Mouse (Mus musculus) CH12.LX (cell line): ENCODE measurements around the gene Gm21981.

Experiments
- CHD2 ChIP-seq: IDR thresholded peaks from 2 replicates; pipeline ENCODE4 v1.6.1; 2011; ENCODE audit warnings: low read length, improper control_type of control experiment
- CTCF ChIP-seq, 2 experiments: IDR thresholded peaks in 1 of 2; conservative IDR thresholded peaks in 1 of 2; 2 replicates each; pipeline ENCODE4 v1.5.1; 2011 to 2012; ENCODE audit warnings: low read depth in 2 of 2, low read length in 2 of 2, improper control_type of control experiment in 1 of 2, inconsistent platforms in 1 of 2, mild to moderate bottlenecking in 1 of 2, moderate library complexity in 1 of 2
- EP300 ChIP-seq: IDR thresholded peaks from 2 replicates; pipeline ENCODE4 v1.6.1; 2011; ENCODE audit warnings: low read length, improper control_type of control experiment
- JUND ChIP-seq: conservative IDR thresholded peaks from 2 replicates; pipeline ENCODE4 v1.6.1; 2011; ENCODE audit warnings: low read depth, low read length, improper control_type of control experiment
- NELFE ChIP-seq: IDR thresholded peaks from 2 replicates; pipeline ENCODE4 v1.6.1; 2011; ENCODE audit warnings: low read depth, low read length, improper control_type of control experiment
- POLR2A ChIP-seq: IDR thresholded peaks from 2 replicates; pipeline ENCODE4 v1.6.1; 2011; ENCODE audit warnings: low read depth, mild to moderate bottlenecking, improper control_type of control experiment, low read length
- RAD21 ChIP-seq: IDR thresholded peaks from 2 replicates; pipeline ENCODE4 v1.6.1; 2011; ENCODE audit warnings: low read depth, mild to moderate bottlenecking, low read length, improper control_type of control experiment, moderate library complexity
- USF2 ChIP-seq: conservative IDR thresholded peaks from 2 replicates; pipeline ENCODE4 v1.6.1; 2011; ENCODE audit warnings: low read depth, low read length, improper control_type of control experiment
- ZNF384 ChIP-seq: IDR thresholded peaks from 2 replicates; pipeline ENCODE4 v1.6.1; 2012; ENCODE audit warnings: low read depth, low read length, improper control_type of control experiment, inconsistent platforms

- TF ChIP-seq CTCF (conservative IDR thresholded peaks at IDR 0.05 in 1 of 2, IDR thresholded peaks at IDR 0.05 in 1 of 2; ENCODE audit: low read depth in 2 of 2, low read length in 2 of 2) (no peak), POLR2A (no peak), USF2 (no peak), RAD21 (no peak), JUND (no peak), EP300 (no peak), ZNF384 (no peak), CHD2 (no peak), NELFE (no peak)
Measured at GRCm38 (mm10) chr17:47699055-47699454, 4.8 kb upstream of the Gm21981 start.
